Mouse (Mus musculus) liver, adult 2 months (tissue): ENCODE measurements at regions not wholly inside any gene's neighbourhood (a gene's known extent, or its start where the extent isn't known, plus 50 kb on each side); places are given as distances from the start of the nearest gene placed in this dataset.
A peak's percentile ranks its signal among the peaks of the same experiment; 100 is the strongest.

Experiments used
- DNase-seq: peaks from one replicate; pipeline ENCODE4 v3.0.0-alpha.2; 2011; ENCODE audit warnings: low read depth, low spot score; ENCODE audit errors: extremely low read depth
- H3K27ac ChIP-seq: fragments of 200-500 bp; replicated peaks from 2 replicates; pipeline ENCODE4 v1.5.1; 2012; ENCODE audit warnings: low read depth, mild to moderate bottlenecking, control low read depth, inconsistent platforms, low read length; ENCODE audit not compliant: insufficient read depth
- H3K27me3 ChIP-seq: fragments of 200-500 bp; 2 replicates; pipeline ENCODE4 v1.6.1; 2012; ENCODE audit warnings: mild to moderate bottlenecking, moderate library complexity, low read length, inconsistent platforms; ENCODE audit not compliant: control insufficient read depth, insufficient read depth
- H3K36me3 ChIP-seq: fragments of 200-500 bp; 2 replicates; pipeline ENCODE4 v1.6.1; 2012; ENCODE audit warnings: low read length, inconsistent platforms; ENCODE audit not compliant: control insufficient read depth, insufficient read depth
- H3K4me1 ChIP-seq: fragments of 200-500 bp; 2 replicates; pipeline ENCODE4 v1.6.1; 2011; ENCODE audit warnings: low read length; ENCODE audit not compliant: control insufficient read depth, insufficient read depth
- H3K4me3 ChIP-seq: fragments of 200-500 bp; 2 replicates; pipeline ENCODE4 v1.5.1; 2011; ENCODE audit warnings: low read depth, mild to moderate bottlenecking, control low read depth, low read length, moderate library complexity; ENCODE audit not compliant: insufficient read depth
- H3K79me2 ChIP-seq: fragments of 200-500 bp; 2 replicates; pipeline ENCODE4 v1.6.1; 2012; ENCODE audit warnings: inconsistent platforms, mild to moderate bottlenecking, low read length, moderate library complexity; ENCODE audit not compliant: control insufficient read depth, insufficient read depth
- H3K9ac ChIP-seq: fragments of 200-500 bp; 2 replicates; pipeline ENCODE4 v1.6.1; 2012; ENCODE audit warnings: low read depth, mild to moderate bottlenecking, control low read depth, inconsistent platforms, low read length
- CTCF ChIP-seq: fragments of 200-500 bp; IDR thresholded peaks from 2 replicates; pipeline ENCODE4 v1.5.1; 2011; ENCODE audit warnings: low read depth, low read length, control low read depth
- POLR2A ChIP-seq: fragments of 200-500 bp; IDR thresholded peaks from 2 replicates; pipeline ENCODE4 v1.6.1; 2011; ENCODE audit warnings: low read length, control low read depth; ENCODE audit not compliant: insufficient read depth; ENCODE audit errors: extremely low read depth
- WGBS: fragments of 180-500 bp; shearing (Covaris S2); methylation state at CpG from one replicate; pipeline ENCODE4 v1.1.7; 2018; 5-methylcytosine and 5-hydroxymethylcytosine counted together

DNA sequence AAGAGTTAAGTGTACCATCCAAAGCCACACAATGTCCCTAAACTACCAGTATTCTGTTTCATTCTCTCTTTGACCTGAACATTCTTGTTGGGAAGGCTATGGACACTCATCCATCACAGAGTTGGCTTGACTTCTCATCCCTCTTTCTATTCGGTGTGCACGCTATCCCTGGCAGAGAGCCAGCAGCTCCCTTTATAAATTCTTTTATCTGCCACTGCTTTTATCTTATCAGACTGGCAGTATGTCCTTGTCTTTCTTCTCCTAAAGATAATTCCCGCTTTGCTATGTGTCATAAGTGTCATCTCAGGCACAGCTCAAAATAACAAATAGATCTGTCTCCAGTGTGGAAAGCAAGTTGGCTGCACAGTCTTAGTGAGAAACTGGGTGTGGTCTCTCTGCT, 106.6 kb upstream of the Lipc start:
- H3K27ac ChIP-seq: no peak overlapping the region
- no peaks in the 10 kb centered on the region for H3K79me2 ChIP-seq
- 71% methylated on average over 3 of the region's 3 CpGs for WGBS
- H3K4me3 ChIP-seq: no peak overlapping the region
- no peaks in the 10 kb centered on the region for H3K36me3 ChIP-seq
- H3K4me1 ChIP-seq: no peaks in the 10 kb centered on the region
- H3K9ac ChIP-seq: no peak overlapping the region
- TF ChIP-seq CTCF: no peak
- no peak for TF ChIP-seq POLR2A
- H3K27me3 ChIP-seq: no peaks in the 10 kb centered on the region
- DNase-seq: no peak

DNA sequence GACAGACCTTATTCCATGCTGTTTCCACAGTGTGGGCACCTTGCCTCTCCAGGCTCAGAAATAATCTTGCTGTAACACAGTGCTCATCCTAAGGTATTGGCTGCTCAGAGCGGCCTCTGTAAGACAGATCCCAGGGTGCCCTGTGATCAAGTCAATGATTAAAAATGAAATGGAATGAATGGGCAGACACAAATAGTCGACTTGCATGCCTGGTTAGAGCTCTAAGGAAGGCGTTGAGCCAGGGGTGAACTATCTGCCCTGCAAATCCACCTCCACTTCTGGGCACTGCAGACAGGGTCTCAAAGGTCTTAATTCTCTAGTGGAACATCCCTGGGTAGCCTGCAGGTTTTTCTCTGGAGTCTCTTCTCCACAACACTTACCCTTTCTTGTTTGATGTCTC, 104.8 kb upstream of the Lipc start:
- Histone ChIP-seq H3K4me1 (no peaks in the 10 kb centered on the region), H3K27me3 (no peaks in the 10 kb centered on the region), H3K36me3 (no peaks in the 10 kb centered on the region), H3K27ac (no peak overlapping the region), H3K4me3 (no peak overlapping the region), H3K9ac (no peak overlapping the region), H3K79me2 (no peaks in the 10 kb centered on the region)
- 82% methylated on average over 3 of the region's 3 CpGs for WGBS
- DNase-seq: no peak
- TF ChIP-seq POLR2A: no peak
- no peak for TF ChIP-seq CTCF

DNA sequence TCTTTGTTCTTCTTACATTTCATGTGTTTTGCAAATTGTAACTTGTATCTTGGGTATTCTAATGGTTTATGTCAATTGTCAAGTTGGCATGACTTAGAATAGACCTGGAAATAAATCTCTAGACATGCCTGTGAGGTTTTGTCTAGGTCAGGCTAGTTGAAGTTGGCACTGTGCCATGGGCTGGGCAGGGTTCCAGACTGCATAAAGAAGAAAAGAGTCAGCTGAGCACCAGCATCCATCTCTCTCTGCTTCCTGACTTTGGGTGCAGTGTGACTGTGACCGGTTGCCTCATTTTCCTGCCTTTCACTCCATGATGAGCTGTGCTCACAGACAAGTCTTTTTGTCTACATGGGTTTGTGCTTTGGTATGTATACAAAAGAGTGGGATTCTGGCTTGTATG, 91.9 kb upstream of the Lipc start:
- Histone ChIP-seq H3K4me3 (no peak overlapping the region), H3K27me3 (no peaks in the 10 kb centered on the region), H3K27ac (no peak overlapping the region), H3K79me2 (no peaks in the 10 kb centered on the region), H3K36me3 (no peaks in the 10 kb centered on the region), H3K4me1 (no peaks in the 10 kb centered on the region), H3K9ac (no peak overlapping the region)
- DNase-seq: no peak
- 55% methylated on average over 1 of the region's 1 CpGs for WGBS
- no peak for TF ChIP-seq POLR2A
- no peak for TF ChIP-seq CTCF

DNA sequence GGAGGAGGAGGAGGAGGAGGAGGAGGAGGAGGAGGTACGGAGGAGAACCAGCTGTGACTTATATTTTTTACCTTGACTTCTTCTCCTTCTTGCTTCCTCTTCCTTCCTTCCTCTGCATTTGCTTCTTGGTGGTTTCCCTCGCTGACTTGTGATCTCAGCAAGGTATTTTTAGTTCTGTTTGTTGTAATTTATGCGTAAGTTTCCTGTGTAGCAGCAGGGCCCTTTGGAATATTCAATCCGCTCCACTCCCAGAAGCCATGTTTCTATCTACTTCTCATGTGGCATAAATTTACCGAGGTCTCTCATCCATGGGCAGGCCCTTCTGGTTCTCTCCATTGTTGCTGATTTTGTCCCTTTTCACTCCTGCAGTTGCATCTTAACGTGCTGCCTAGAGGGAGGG, 83.3 kb upstream of the Lipc start:
- WGBS: 90% methylated on average over 6 of the region's 6 CpGs
- Histone ChIP-seq H3K36me3 (no peaks in the 10 kb centered on the region), H3K27me3 (no peaks in the 10 kb centered on the region), H3K79me2 (no peaks in the 10 kb centered on the region), H3K4me3 (no peak overlapping the region), H3K4me1 (peaks cover 3% of the 10 kb centered on the region; the same call in 1 of the 2 replicates), H3K27ac (no peak overlapping the region), H3K9ac (no peak overlapping the region)
- no peak for DNase-seq
- no peak for TF ChIP-seq CTCF
- no peak for TF ChIP-seq POLR2A

DNA sequence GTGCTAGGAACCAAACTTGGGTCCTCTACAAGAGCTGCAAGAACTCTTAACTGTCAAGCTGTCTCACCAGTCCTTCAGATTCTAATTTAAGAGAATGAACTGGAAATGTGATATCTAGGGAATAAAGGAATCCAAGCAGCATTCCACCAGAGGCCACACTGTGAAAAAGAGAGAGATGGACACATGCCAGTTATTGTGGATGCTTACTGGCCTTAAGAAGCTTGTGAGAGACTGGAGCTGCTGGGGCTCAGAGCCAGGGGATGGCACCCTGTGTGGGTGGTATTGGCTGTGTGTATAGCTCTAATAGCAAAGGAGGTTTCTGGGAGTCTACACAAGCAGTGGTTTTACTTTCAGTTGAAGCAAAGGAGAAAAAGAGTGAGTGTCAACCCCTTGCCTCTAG, 80.1 kb upstream of the Lipc start:
- no peak for DNase-seq
- Histone ChIP-seq H3K79me2 (no peaks in the 10 kb centered on the region), H3K27ac (no peak overlapping the region), H3K9ac (no peak overlapping the region), H3K4me1 (peaks cover 12% of the 10 kb centered on the region), H3K36me3 (no peaks in the 10 kb centered on the region), H3K4me3 (no peak overlapping the region), H3K27me3 (no peaks in the 10 kb centered on the region)
- TF ChIP-seq POLR2A: no peak
- TF ChIP-seq CTCF: no peak

DNA sequence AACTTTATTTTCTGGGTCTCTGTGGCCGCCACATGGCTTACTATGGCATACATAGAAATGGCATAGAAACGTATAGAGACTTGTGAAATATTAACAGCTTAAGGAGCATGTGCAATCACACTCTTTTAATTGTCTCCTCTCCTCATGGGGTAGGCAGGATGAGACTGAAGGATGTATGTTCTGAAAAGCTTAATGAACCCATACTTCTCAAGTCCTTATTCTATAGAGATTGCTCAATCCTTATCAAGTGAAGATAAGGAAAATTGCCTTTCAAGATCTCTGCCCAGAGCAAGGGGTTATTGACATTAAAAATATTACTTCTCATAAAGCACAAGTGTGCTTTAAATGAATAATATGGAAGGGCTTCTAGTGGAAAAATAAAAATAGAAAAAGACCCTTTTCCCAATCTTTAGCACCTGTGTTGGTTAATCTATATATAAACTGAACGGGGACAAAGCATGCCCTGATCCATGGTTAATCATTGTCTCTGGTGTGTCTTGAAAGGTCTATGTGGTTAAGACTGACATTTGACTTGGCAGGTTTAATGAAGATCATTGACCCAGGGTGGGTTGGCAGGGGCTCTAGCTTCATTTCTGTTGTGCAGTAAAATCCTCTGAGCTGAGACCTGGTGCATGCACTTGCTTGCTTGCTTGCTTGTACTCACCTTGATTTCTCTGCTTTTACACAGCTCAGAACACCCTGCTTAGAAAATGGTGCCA, 78.3 kb upstream of the Lipc start:
- no peak overlapping the region for H3K27ac ChIP-seq
- H3K4me3 ChIP-seq: no peak overlapping the region
- DNase-seq: peak; percentile 66
- H3K9ac ChIP-seq: no peak overlapping the region
- H3K36me3 ChIP-seq: no peaks in the 10 kb centered on the region
- no peaks in the 10 kb centered on the region for H3K79me2 ChIP-seq
- H3K4me1 ChIP-seq: peaks cover 12% of the 10 kb centered on the region
- 53% methylated on average over 3 of the region's 3 CpGs for WGBS
- TF ChIP-seq CTCF (no peak), POLR2A (no peak)
- H3K27me3 ChIP-seq: no peaks in the 10 kb centered on the region
